Mouse (Mus musculus) intestine, postnatal 0 days (tissue): Measurements from ENCODE around the gene Shb. TPM values are rescaled to one million over a fixed set of nuclear protein-coding genes. Genes with fewer than 3 reads are reported as not detected.
A peak's percentile ranks its signal among the peaks of the same experiment; 100 is the strongest.

Experiments used
- ATAC-seq: fragments of 200-750 bp; cut with Nextera tagmentation; 2 replicates; pipeline ENCODE4 v1.8.0; 2017; ENCODE audit warnings: mild to moderate bottlenecking, moderate TSS enrichment, moderate library complexity
- H3K27ac ChIP-seq: fragments of 300-500 bp; sonication (generic); 2 replicates; pipeline ENCODE4 v1.5.1; 2014; ENCODE audit warnings: mild to moderate bottlenecking, low read depth, low read length, moderate library complexity
- H3K27me3 ChIP-seq: fragments of 300-500 bp; sonication (generic); replicated peaks from 2 replicates; pipeline ENCODE4 v1.6.1; 2014; ENCODE audit warnings: low read length, mixed read lengths; ENCODE audit not compliant: control insufficient read depth, insufficient read depth
- H3K36me3 ChIP-seq: fragments of 300-500 bp; sonication (generic); 2 replicates; pipeline ENCODE4 v1.6.1; 2014; ENCODE audit warnings: mild to moderate bottlenecking, moderate library complexity; ENCODE audit not compliant: control insufficient read depth, insufficient read depth
- H3K4me1 ChIP-seq: fragments of 300-500 bp; sonication (generic); replicated peaks from 2 replicates; pipeline ENCODE4 v1.6.1; 2014; ENCODE audit warnings: antibody characterized with exemption, low read length, mixed read lengths; ENCODE audit not compliant: control insufficient read depth, insufficient read depth
- H3K4me2 ChIP-seq: fragments of 300-500 bp; sonication (generic); replicated peaks from 2 replicates; pipeline ENCODE4 v1.6.1; 2014; ENCODE audit warnings: low read depth, mild to moderate bottlenecking, moderate library complexity
- H3K4me3 ChIP-seq: fragments of 300-500 bp; sonication (generic); 2 replicates; pipeline ENCODE4 v1.5.1; 2014; ENCODE audit warnings: low read depth, low read length
- H3K9ac ChIP-seq: fragments of 300-500 bp; sonication (generic); 2 replicates; pipeline ENCODE4 v1.6.1; 2014; ENCODE audit warnings: mild to moderate bottlenecking, low read depth, low read length
- H3K9me3 ChIP-seq: fragments of 300-500 bp; sonication (generic); 2 replicates; pipeline ENCODE4 v1.6.1; 2016; ENCODE audit warnings: mixed run types; ENCODE audit not compliant: control insufficient read depth
- CTCF ChIP-seq: sonication (generic); IDR thresholded peaks from 2 replicates; pipeline ENCODE4 v1.5.1; 2016; ENCODE audit warnings: low read depth, mild to moderate bottlenecking, control low read depth, antibody characterized with exemption, moderate library complexity
- WGBS: fragments of 180-500 bp; shearing (Covaris S2); extraction: QIAGEN DNeasy Blood & Tissue Kit; methylation state at CpG from one replicate; pipeline ENCODE4 v1.1.7; 2014; 5-methylcytosine and 5-hydroxymethylcytosine counted together
- polyA plus RNA-seq: library from polyadenylated mRNA; unstranded; fragments of >200 nt; fragmentation: Nextera tagmentation; extraction: Ambion mirVana; gene quantifications from 2 replicates; pipeline ENCODE4 v1.2.1, GENCODE M21; 2015

The Shb gene
- polyA plus RNA-seq, 1 experiment from 2014 or later: 7.2 TPM

GRCm38 (mm10) chr4:45503816-45504215, 28.5 kb downstream of the Shb start:
- WGBS: 61% methylated on average over 3 of the region's 3 CpGs
- Histone ChIP-seq H3K9ac (no peak overlapping the region), H3K9me3 (no peaks in the 10 kb centered on the region), H3K27me3 (no peaks in the 10 kb centered on the region), H3K4me2 (no peak overlapping the region), H3K36me3 (no peaks in the 10 kb centered on the region), H3K4me1 (peaks cover 36% of the 10 kb centered on the region), H3K27ac (no peak overlapping the region), H3K4me3 (no peak overlapping the region)
- no peak for ATAC-seq
- no peak for TF ChIP-seq CTCF

GRCm38 (mm10) chr4:45503380-45503779, 28.9 kb downstream of the Shb start:
- no peak overlapping the region for H3K9ac ChIP-seq
- H3K4me2 ChIP-seq: no peak overlapping the region
- no peak for TF ChIP-seq CTCF
- H3K27me3 ChIP-seq: no peaks in the 10 kb centered on the region
- no peaks in the 10 kb centered on the region for H3K9me3 ChIP-seq
- no peaks in the 10 kb centered on the region; the same call in 1 of the 2 replicates for H3K36me3 ChIP-seq
- peaks cover 35% of the 10 kb centered on the region for H3K4me1 ChIP-seq
- no peak for ATAC-seq
- WGBS: 80% methylated on average over 6 of the region's 6 CpGs
- H3K27ac ChIP-seq: no peak overlapping the region
- H3K4me3 ChIP-seq: no peak overlapping the region

GRCm38 (mm10) chr4:45502002-45502401, 30.3 kb downstream of the Shb start:
- TF ChIP-seq CTCF: peak; percentile 49
- peak; percentile 29; the same call in 1 of the 2 replicates for ATAC-seq
- Histone ChIP-seq H3K4me3 (no peak overlapping the region), H3K36me3 (no peaks in the 10 kb centered on the region; the same call in 1 of the 2 replicates), H3K27me3 (no peaks in the 10 kb centered on the region), H3K4me2 (no peak overlapping the region), H3K9me3 (no peaks in the 10 kb centered on the region), H3K9ac (no peak overlapping the region), H3K4me1 (peaks cover 26% of the 10 kb centered on the region), H3K27ac (no peak overlapping the region)
- 51% methylated on average over 9 of the region's 9 CpGs for WGBS

- ATAC-seq: peak; percentile 72
- Histone ChIP-seq H3K4me1 (peaks cover 33% of the 10 kb centered on the region), H3K9me3 (no peaks in the 10 kb centered on the region), H3K4me3 (no peak overlapping the region), H3K27ac (peak overlapping the region; percentile 41), H3K4me2 (0 out of 2 replicates have a peak overlapping the region, but pooled peaks have one; percentile 6), H3K9ac (no peak overlapping the region), H3K27me3 (no peaks in the 10 kb centered on the region), H3K36me3 (no peaks in the 10 kb centered on the region; the same call in 1 of the 2 replicates)
- 51% methylated on average over 7 of the region's 8 CpGs for WGBS
- TF ChIP-seq CTCF: peak; percentile 59
Measured at GRCm38 (mm10) chr4:45500381-45500780, 31.9 kb downstream of the Shb start.

GRCm38 (mm10) chr4:45499556-45499955, 32.7 kb downstream of the Shb start:
- ATAC-seq: no peak
- no peak for TF ChIP-seq CTCF
- Histone ChIP-seq H3K4me2 (peak overlapping the region; percentile 17), H3K4me3 (no peak overlapping the region), H3K27me3 (no peaks in the 10 kb centered on the region), H3K9me3 (no peaks in the 10 kb centered on the region), H3K36me3 (no peaks in the 10 kb centered on the region; the same call in 1 of the 2 replicates), H3K9ac (no peak overlapping the region), H3K27ac (peak overlapping the region; percentile 70), H3K4me1 (peaks cover 38% of the 10 kb centered on the region)
- WGBS: 31% methylated on average over 10 of the region's 10 CpGs

GRCm38 (mm10) chr4:45499081-45499480, 33.2 kb downstream of the Shb start:
- H3K4me1 ChIP-seq: peaks cover 42% of the 10 kb centered on the region
- H3K36me3 ChIP-seq: no peaks in the 10 kb centered on the region; the same call in 1 of the 2 replicates
- 0 out of 2 replicates have a peak overlapping the region, but pooled peaks have one; percentile 17 for H3K9ac ChIP-seq
- no peak overlapping the region for H3K4me3 ChIP-seq
- 24% methylated on average over 6 of the region's 6 CpGs for WGBS
- H3K4me2 ChIP-seq: peak overlapping the region; percentile 17; the same call in 1 of the 2 replicates
- no peak for TF ChIP-seq CTCF
- ATAC-seq: no peak
- H3K9me3 ChIP-seq: no peaks in the 10 kb centered on the region
- no peaks in the 10 kb centered on the region for H3K27me3 ChIP-seq
- peak overlapping the region; percentile 70; the same call in 1 of the 2 replicates for H3K27ac ChIP-seq
